Mouse (Mus musculus): Measurements from ENCODE around the gene Anapc13. TPM values are rescaled to one million over a fixed set of nuclear protein-coding genes. Genes with fewer than 3 reads are reported as not detected.

Gene Anapc13
- total RNA-seq, 2 experiments from 2014 or later = 186 to 195 TPM

DNA sequence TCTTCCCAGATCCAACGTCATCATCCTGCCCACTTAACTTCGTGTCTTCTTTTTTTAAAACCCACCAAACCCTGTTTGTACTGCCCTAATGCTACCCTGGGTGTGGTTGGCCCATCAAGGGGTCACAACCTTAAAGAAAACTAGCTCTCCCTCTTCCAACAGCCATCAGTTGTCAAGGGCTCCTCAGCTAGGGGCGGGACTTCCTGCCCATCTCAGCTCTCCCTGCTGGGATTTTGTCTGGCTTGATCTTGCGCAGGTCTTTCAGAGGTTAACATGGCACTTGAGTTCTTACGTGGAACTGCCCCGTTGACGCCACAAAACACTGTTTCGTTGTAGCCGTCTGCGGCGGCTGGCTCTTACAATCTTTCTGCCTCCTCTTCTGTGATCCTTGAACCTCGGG is 42.8 kb downstream of the Anapc13 start:
- intact Hi-C loops (cut with DNase I) = no loop called here
- DNase-seq = no peak

DNA sequence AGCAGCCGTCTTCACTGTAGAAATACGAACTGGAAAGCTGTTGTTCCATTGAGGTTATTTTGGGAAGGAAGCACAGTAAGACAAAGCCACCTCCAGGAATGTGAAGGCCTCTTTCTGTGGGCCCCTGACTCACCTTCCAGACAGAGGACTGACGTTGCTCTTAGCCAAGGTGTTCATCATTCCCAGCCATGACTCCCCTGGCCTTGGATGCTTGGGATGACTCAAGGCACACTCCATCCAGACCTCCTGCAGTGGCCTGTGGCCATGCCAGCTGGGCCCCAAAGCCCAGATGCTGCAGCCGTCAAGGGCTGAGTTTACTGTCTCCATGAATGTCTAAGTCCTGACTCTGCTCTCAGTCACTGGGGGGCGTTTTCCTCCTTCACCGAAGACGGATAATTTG is 47.3 kb downstream of the Anapc13 start:
- DNase-seq = no peak

DNA sequence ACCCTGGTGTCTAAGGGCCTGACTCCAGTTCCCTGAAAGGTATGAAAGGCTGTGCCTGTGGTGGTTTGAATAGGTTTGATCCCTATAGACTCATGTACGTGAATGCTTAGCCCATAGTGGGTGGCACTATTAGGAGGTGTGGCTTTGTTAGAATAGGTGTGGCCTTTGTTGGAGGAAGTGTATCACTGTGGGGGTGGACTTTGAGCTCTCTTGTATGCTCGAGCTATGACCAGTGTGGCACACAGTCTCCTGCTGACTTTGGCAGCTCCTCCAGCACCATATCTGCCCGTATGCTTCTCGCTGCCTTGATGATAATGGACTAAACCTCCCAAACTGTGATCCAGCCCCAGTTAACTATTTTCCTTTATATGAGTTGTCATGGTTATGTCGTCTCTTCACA is 49.8 kb downstream of the Anapc13 start:
- no peak for DNase-seq
- intact Hi-C loops (cut with DNase I) = no loop called here

More for the DNA sequence above, 47.3 kb downstream of the Anapc13 start:
- intact Hi-C loops (cut with DNase I) = no loop called here

DNA sequence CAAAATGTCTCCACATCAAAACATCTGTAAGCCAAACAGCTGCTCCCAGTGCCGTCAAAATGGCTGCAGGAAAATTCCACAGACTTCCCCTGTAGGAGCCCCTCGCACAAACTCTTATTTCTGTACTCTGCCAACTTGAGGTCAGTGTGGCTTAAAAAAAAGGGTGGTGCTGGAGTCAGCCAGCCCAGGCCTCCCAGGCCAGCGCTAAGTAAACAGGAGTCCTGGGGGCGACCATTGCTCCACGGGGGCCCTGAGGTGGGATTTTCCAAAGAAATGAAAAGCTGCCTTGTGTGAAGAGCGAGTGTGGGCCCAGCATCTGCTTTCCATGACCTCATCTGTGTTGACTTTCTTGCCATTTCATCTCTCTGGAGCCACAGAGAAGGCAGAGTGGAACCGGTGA is 55.4 kb downstream of the Anapc13 start:
- intact Hi-C loops (cut with DNase I) = no loop called here
- no peak for DNase-seq

Other genes with a start within 250 kb of the Anapc13 start
- gene Ky, start 120.5 kb upstream of the Anapc13 start, total RNA-seq (2021) = 10 to 100 TPM; 78.9 to 87.7 TPM
- 10 to 100 TPM; 20.7 to 21.9 TPM for gene Cep63, start 238 bp downstream of the Anapc13 start, total RNA-seq (2021)
- gene Amotl2, start 90.4 kb downstream of the Anapc13 start, total RNA-seq (2021) = 10 to 100 TPM; 12.0 to 20.5 TPM
- gene Ryk, start 208.6 kb downstream of the Anapc13 start, total RNA-seq (2021) = 10 to 100 TPM; 40.7 to 46.7 TPM

All from gastrocnemius, postnatal 36 days (tissue).